In the genomic region with DNA sequence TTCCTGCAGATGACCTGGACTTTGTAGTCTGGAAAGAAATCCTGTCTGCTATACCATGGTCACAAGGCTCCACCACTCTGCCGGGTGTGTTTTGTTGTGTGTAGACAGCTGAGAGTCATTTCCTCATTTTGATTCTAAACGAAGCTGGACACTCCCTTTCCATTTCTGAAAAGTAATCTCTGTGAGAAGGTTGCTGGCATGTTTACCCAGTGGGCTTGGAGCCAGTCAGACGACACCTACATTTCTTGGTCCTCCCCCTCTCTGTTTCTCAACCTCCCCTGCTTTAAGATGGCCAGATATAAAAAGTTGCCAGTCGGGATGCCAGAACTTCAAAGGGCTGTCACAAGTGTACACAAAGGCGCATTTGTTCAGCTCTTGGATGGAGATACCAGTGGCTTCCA, we compare ENCODE assay signal across 8 mouse cellular contexts.
DNase-seq lines count a peak whose midpoint lies in the region; ATAC-seq and TF ChIP-seq lines count a peak whose summit lies in the region.

No protein-coding gene starts in this region.

- TF ChIP-seq EP300 in lung, postnatal 0 days (IDR thresholded peaks at IDR 0.05), result peak; percentile 93

- peak; percentile 43; the same call in 1 of the 2 replicates for ATAC-seq in forebrain, embryonic 13.5 days
- no peak for ATAC-seq in forebrain, embryonic 12.5 days (ENCODE audit: low FRiP score)
- 0 out of 2 replicates have a peak, but pooled peaks have one; percentile 42 for ATAC-seq in heart, embryonic 11.5 days (replicated peaks; ENCODE audit: insufficient number of reproducible peaks, low FRiP score, low TSS enrichment)
- peak; percentile 90 for ATAC-seq in lung, postnatal 0 days
- no peak for ATAC-seq in erythroblast, adult 5-6 weeks (replicated peaks; ENCODE audit: low FRiP score, poor library complexity, severe bottlenecking)

- H3K4me1 ChIP-seq in forebrain, embryonic 13.5 days, result no peaks in the 10 kb centered on the region
- 0 out of 2 replicates have a peak, but pooled peaks cover 8% of the 10 kb centered on the region for H3K4me1 ChIP-seq in forebrain, embryonic 12.5 days
- H3K4me1 ChIP-seq in heart, embryonic 11.5 days (ENCODE audit: control insufficient read depth, insufficient read depth, low read length), result no peaks in the 10 kb centered on the region; the same call in 1 of the 2 replicates
- H3K4me1 ChIP-seq in lung, postnatal 0 days (ENCODE audit: insufficient read depth, low read depth, low read length), result peaks cover 7% of the 10 kb centered on the region

- H3K4me3 ChIP-seq in forebrain, embryonic 13.5 days, result no peak overlapping the region
- H3K4me3 ChIP-seq in forebrain, embryonic 12.5 days (replicated peaks), result no peak overlapping the region
- no peak overlapping the region for H3K4me3 ChIP-seq in heart, embryonic 11.5 days (ENCODE audit: low read depth, low read length)
- H3K4me3 ChIP-seq in lung, postnatal 0 days (ENCODE audit: low read depth, low read length), result no peak overlapping the region

- 42% methylated on average over 5 of the region's 5 CpGs for WGBS in forebrain, embryonic 13.5 days
- WGBS in forebrain, embryonic 12.5 days, result 46% methylated on average over 5 of the region's 5 CpGs
- WGBS in heart, embryonic 11.5 days (ENCODE audit: insufficient replicate concordance), result 36% methylated on average over 5 of the region's 5 CpGs
- WGBS in lung, postnatal 0 days, result 9% methylated on average over 5 of the region's 5 CpGs

- peak; percentile 18 to 21 for DNase-seq in B cell, adult 2 months
- DNase-seq in lung, postnatal 0 days (ENCODE audit: low spot score), result peak; percentile 89
- DNase-seq in left cerebral cortex, adult 9 months (ENCODE audit: low spot score in 2 of 2), result no peak
- DNase-seq in left cerebral cortex, adult 8-10 months (ENCODE audit: low spot score in 2 of 2), result no peak

- peak; percentile 17 for TF ChIP-seq CTCF in lung, postnatal 0 days (IDR thresholded peaks at IDR 0.05)

- no peaks in the 10 kb centered on the region for H3K27me3 ChIP-seq in forebrain, embryonic 13.5 days
- H3K27me3 ChIP-seq in forebrain, embryonic 12.5 days, result no peaks in the 10 kb centered on the region
- H3K27me3 ChIP-seq in heart, embryonic 11.5 days (ENCODE audit: control insufficient read depth, insufficient read depth, low read length), result no peaks in the 10 kb centered on the region
- no peaks in the 10 kb centered on the region for H3K27me3 ChIP-seq in lung, postnatal 0 days (replicated peaks; ENCODE audit: insufficient read depth, low read length)

- no peaks in the 10 kb centered on the region for H3K36me3 ChIP-seq in forebrain, embryonic 13.5 days (ENCODE audit: poor library complexity, severe bottlenecking)
- H3K36me3 ChIP-seq in forebrain, embryonic 12.5 days (replicated peaks), result no peaks in the 10 kb centered on the region
- H3K36me3 ChIP-seq in heart, embryonic 11.5 days (ENCODE audit: control insufficient read depth, insufficient read depth, low read length), result no peaks in the 10 kb centered on the region
- H3K36me3 ChIP-seq in lung, postnatal 0 days (ENCODE audit: insufficient read depth, low read length), result no peaks in the 10 kb centered on the region

- H3K9me3 ChIP-seq in forebrain, embryonic 13.5 days (replicated peaks), result no peaks in the 10 kb centered on the region
- no peaks in the 10 kb centered on the region for H3K9me3 ChIP-seq in forebrain, embryonic 12.5 days
- no peaks in the 10 kb centered on the region for H3K9me3 ChIP-seq in heart, embryonic 11.5 days (replicated peaks; ENCODE audit: control insufficient read depth, low read length)
- H3K9me3 ChIP-seq in lung, postnatal 0 days (ENCODE audit: low read length), result no peaks in the 10 kb centered on the region

- H3K27ac ChIP-seq in forebrain, embryonic 13.5 days, result no peak overlapping the region
- H3K27ac ChIP-seq in forebrain, embryonic 12.5 days, result no peak overlapping the region
- peak overlapping the region; percentile 41; the same call in 1 of the 2 replicates for H3K27ac ChIP-seq in heart, embryonic 11.5 days (ENCODE audit: low read depth, low read length)
- peak overlapping the region; percentile 44 for H3K27ac ChIP-seq in lung, postnatal 0 days (ENCODE audit: low read length)

- H3K4me2 ChIP-seq in forebrain, embryonic 13.5 days, result no peak overlapping the region
- H3K4me2 ChIP-seq in forebrain, embryonic 12.5 days, result no peak overlapping the region
- no peak overlapping the region for H3K4me2 ChIP-seq in heart, embryonic 11.5 days
- H3K4me2 ChIP-seq in lung, postnatal 0 days (replicated peaks; ENCODE audit: low read depth, low read length), result peak overlapping the region; percentile 14; the same call in 1 of the 2 replicates

- no peak overlapping the region for H3K9ac ChIP-seq in forebrain, embryonic 13.5 days
- H3K9ac ChIP-seq in forebrain, embryonic 12.5 days, result no peak overlapping the region
- no peak overlapping the region for H3K9ac ChIP-seq in heart, embryonic 11.5 days (ENCODE audit: low read depth, low read length)
- no peak overlapping the region for H3K9ac ChIP-seq in lung, postnatal 0 days (replicated peaks; ENCODE audit: low read depth)

Comparison
In these comparisons a context has a peak if more than half of its experiments do, and no peak if none do; other contexts are left out.
1. ATAC-seq: peak in forebrain, embryonic 13.5 days (single experiment), heart, embryonic 11.5 days (single experiment) and lung, postnatal 0 days (single experiment); none in forebrain, embryonic 12.5 days (single experiment) and erythroblast, adult 5-6 weeks (single experiment).
2. H3K27ac ChIP-seq: peak in heart, embryonic 11.5 days (single experiment) and lung, postnatal 0 days (single experiment); none in forebrain, embryonic 13.5 days (single experiment) and forebrain, embryonic 12.5 days (single experiment).
3. DNase-seq: peak in B cell, adult 2 months (2 of 2) and lung, postnatal 0 days (single experiment); none in left cerebral cortex, adult 9 months (0 of 2) and left cerebral cortex, adult 8-10 months (0 of 2).